Mouse (Mus musculus): ENCODE data around the gene Mycbp2.
A peak's percentile ranks its signal among the peaks of the same experiment; 100 is the strongest.

Gene Mycbp2

GRCm38 (mm10) chr14:103101171-103101570, 245.4 kb downstream of the Mycbp2 start:
- DNase-seq = no peak

GRCm38 (mm10) chr14:103100296-103100695, 246.3 kb downstream of the Mycbp2 start:
- no peak for DNase-seq

GRCm38 (mm10) chr14:103099238-103099933, 247.2 kb downstream of the Mycbp2 start, which contains the start of gene Fbxl3:
Fbxl3 (minus strand) TSS chr14:103099566.
- DNase-seq = peak; percentile 97

GRCm38 (mm10) chr14:103098587-103099235, 247.9 kb downstream of the Mycbp2 start:
- peak; percentile 93 for DNase-seq

- DNase-seq = no peak
Measured at GRCm38 (mm10) chr14:103098213-103098586, 248.4 kb downstream of the Mycbp2 start.

- peak; percentile 21 for DNase-seq
Measured at GRCm38 (mm10) chr14:103096621-103097020, 250.0 kb downstream of the Mycbp2 start.

GRCm38 (mm10) chr14:103095826-103096225, 250.8 kb downstream of the Mycbp2 start:
- DNase-seq = no peak

- DNase-seq = no peak
Measured at GRCm38 (mm10) chr14:103095036-103095435, 251.6 kb downstream of the Mycbp2 start.

- DNase-seq = no peak
Measured at GRCm38 (mm10) chr14:103093670-103094069, 252.9 kb downstream of the Mycbp2 start.

- no peak for DNase-seq
Measured at GRCm38 (mm10) chr14:103093236-103093635, 253.4 kb downstream of the Mycbp2 start.

- DNase-seq = peak; percentile 67
Measured at GRCm38 (mm10) chr14:103088624-103089023, 258.0 kb downstream of the Mycbp2 start.

- no peak for DNase-seq
Measured at GRCm38 (mm10) chr14:103087846-103088245, 258.8 kb downstream of the Mycbp2 start.

GRCm38 (mm10) chr14:103086671-103087324, 259.8 kb downstream of the Mycbp2 start:
- DNase-seq = no peak

- DNase-seq = no peak
Measured at GRCm38 (mm10) chr14:103085840-103086533, 260.6 kb downstream of the Mycbp2 start.

- DNase-seq = no peak
Measured at GRCm38 (mm10) chr14:103079209-103079977, 267.2 kb downstream of the Mycbp2 start.

- no peak for DNase-seq
Measured at GRCm38 (mm10) chr14:103078006-103078912, 268.4 kb downstream of the Mycbp2 start.

- no peak for DNase-seq
Measured at GRCm38 (mm10) chr14:103077272-103078005, 269.2 kb downstream of the Mycbp2 start.

GRCm38 (mm10) chr14:103075166-103075565, 271.4 kb downstream of the Mycbp2 start:
- DNase-seq = no peak

- no peak for DNase-seq
Measured at GRCm38 (mm10) chr14:103073825-103074224, 272.8 kb downstream of the Mycbp2 start.

GRCm38 (mm10) chr14:103072731-103073130, 273.9 kb downstream of the Mycbp2 start:
- no peak for DNase-seq

- DNase-seq = no peak
Measured at GRCm38 (mm10) chr14:103071471-103071870, 275.1 kb downstream of the Mycbp2 start.
